Mouse (Mus musculus) bone marrow macrophage, adult 2 months (primary cell): Measurements from ENCODE around the gene Ube2d1. TPM values are rescaled to one million over a fixed set of nuclear protein-coding genes. Genes with fewer than 3 reads are reported as not detected.

Experiments
- H3K27ac ChIP-seq: 2 replicates; pipeline ENCODE4 v1.5.1; 2012; ENCODE audit warnings: low read depth, low read length; ENCODE audit not compliant: insufficient read depth
- H3K4me1 ChIP-seq: 2 replicates; pipeline ENCODE4 v1.6.1; 2012; ENCODE audit warnings: low read length; ENCODE audit not compliant: control insufficient read depth, insufficient read depth
- H3K4me3 ChIP-seq: 2 replicates; pipeline ENCODE4 v1.5.1; 2012; ENCODE audit warnings: mild to moderate bottlenecking, low read length, moderate library complexity; ENCODE audit not compliant: insufficient read depth
- CTCF ChIP-seq: IDR thresholded peaks from 2 replicates; pipeline ENCODE4 v1.5.1; 2012; ENCODE audit warnings: low read depth, mild to moderate bottlenecking, low read length, moderate library complexity
- POLR2A ChIP-seq: IDR thresholded peaks from 2 replicates; pipeline ENCODE4 v1.6.1; 2012; ENCODE audit warnings: mild to moderate bottlenecking, low read depth, low read length, borderline replicate concordance
- polyA plus RNA-seq: library from polyadenylated mRNA; stranded (reverse); fragments of >200 nt; gene quantifications from 2 replicates; pipeline ENCODE4 v1.2.4, GENCODE M21; 2012; ENCODE audit not compliant: missing spikeins, insufficient read depth, insufficient read length

Gene Ube2d1
- polyA plus RNA-seq, 1 experiment = 54.5 TPM

DNA sequence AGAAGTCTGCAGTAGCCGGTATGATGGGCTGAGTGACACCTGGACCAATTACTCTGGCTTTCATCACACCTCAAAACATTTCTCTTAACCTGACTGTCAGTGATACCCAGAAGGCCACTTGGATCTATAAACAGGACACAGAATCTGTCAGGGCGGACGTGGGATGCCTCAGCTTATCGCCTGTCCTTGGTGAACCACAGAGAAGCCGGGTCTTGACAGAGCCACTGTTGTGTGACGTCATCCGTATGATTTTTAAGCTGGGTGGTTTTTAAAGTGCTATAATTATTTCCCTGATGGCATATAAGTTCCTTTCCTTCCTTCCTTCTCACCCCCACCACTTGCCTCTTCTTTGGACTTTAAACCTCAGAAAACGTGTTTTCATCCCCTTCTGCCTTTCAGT, 26.5 kb downstream of the Ube2d1 start:
- TF ChIP-seq CTCF (no peak), POLR2A (no peak)
- H3K4me1 ChIP-seq = peaks cover 5% of the 10 kb centered on the region; the same call in 1 of the 2 replicates
- no peak overlapping the region for H3K27ac ChIP-seq
- no peak overlapping the region for H3K4me3 ChIP-seq

DNA sequence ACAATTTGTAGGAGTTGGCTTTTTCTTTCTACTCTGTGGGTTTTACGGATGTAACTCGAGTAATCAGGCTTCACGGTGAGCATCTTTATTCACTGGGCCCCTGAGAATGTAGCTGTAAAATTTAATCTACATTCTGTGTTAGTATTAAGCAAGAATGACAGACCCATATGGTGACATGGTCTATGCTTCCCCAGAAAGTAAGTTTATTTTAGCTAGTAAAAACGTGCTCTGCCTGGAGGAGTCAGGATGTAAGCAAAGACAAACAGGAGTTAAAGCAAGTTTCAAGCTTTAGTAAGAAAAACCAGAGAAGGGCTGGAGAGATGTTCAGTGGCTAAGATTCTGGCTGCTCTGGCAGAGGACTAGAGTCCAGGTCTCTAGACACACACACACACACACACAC, 31.9 kb downstream of the Ube2d1 start:
- Histone ChIP-seq H3K4me1 (no peaks in the 10 kb centered on the region), H3K27ac (no peak overlapping the region), H3K4me3 (no peak overlapping the region)
- no peak for TF ChIP-seq CTCF
- no peak for TF ChIP-seq POLR2A

DNA sequence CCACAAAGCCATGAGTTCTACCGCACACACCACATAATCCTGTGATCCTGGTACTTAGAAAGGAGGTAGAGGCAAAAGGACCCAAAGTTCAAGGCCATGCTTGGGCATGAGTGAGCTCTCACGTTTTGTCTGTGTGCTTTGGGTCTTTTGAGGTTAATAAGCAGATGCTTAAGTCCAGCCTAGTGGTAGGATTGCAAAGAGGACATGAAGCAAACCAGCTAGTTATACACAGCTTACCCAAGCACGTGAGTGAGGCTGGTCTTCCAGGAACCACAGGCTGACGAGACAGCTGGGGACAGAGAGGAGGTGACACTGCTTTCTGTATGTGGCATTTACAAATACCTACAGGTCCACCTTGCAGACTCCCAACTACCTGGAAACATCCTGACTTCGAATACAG, 32.6 kb downstream of the Ube2d1 start:
- H3K4me3 ChIP-seq = no peak overlapping the region
- TF ChIP-seq POLR2A (no peak), CTCF (no peak)

DNA sequence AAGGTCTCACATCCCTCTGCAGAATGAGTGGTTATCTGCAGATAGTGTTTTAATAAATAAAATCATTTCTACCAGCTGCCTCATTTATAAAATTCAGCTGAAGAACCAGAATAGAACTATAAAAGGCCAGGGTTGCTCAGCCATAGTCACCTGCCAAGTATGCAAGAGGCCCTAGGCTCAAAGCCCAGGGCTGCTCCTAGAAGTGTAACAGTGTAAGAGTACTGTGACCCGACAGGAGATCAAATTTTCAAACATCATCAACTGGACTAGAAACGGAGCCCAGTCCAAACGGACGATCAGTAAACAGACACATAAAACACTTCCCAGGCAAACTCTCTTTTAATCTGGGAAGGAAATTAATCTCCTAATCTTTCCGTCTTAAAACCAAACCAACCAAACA, 33.2 kb downstream of the Ube2d1 start:
- H3K4me3 ChIP-seq = no peak overlapping the region
- H3K27ac ChIP-seq = no peak overlapping the region
- TF ChIP-seq CTCF = no peak
- no peak for TF ChIP-seq POLR2A
- H3K4me1 ChIP-seq = 0 out of 2 replicates have a peak, but pooled peaks cover 2% of the 10 kb centered on the region

More for the DNA sequence above, 32.6 kb downstream of the Ube2d1 start:
- Histone ChIP-seq H3K4me1 (no peaks in the 10 kb centered on the region), H3K27ac (no peak overlapping the region)

DNA sequence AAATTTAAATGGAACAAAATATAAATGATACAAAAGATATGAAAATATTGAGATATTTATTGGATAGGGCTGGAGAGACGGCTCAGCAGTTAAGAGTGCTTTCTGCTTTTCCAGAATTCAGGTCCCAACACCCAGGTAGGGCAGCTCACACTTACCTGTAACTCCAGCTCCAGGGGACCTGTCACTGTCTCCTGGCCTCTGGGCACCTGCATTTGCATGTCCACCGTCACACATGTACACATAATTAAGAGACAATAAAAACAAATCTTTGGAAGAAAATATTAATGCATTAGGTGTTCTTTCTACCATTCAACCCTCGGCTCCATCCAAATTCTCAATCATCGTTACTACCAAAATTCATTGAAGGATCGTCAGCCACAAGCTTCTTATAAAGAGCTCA, 33.8 kb downstream of the Ube2d1 start:
- no peak for TF ChIP-seq CTCF
- no peak for TF ChIP-seq POLR2A
- Histone ChIP-seq H3K4me1 (0 out of 2 replicates have a peak, but pooled peaks cover 2% of the 10 kb centered on the region), H3K27ac (no peak overlapping the region), H3K4me3 (no peak overlapping the region)

DNA sequence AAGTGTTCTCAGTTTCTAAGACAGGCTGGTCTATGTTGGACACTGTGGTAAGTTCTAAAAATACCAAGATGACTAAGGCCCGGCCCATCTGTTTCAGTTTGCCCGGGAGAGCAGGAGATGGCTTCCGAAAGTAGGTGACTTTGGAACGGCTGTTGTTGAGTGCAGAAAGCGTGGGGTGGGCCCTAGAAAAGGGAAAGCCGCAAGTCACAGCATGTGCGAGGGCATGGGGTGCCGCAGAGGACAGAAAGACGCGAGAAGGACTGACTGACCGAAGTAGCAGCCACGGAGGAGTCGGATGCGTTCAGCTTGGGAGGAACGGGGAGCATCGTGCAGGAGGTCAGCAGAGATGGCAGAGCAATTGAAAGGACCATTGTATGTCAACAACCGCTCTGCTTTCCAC, 34.6 kb downstream of the Ube2d1 start:
- Histone ChIP-seq H3K4me1 (0 out of 2 replicates have a peak, but pooled peaks cover 2% of the 10 kb centered on the region), H3K4me3 (no peak overlapping the region), H3K27ac (no peak overlapping the region)
- no peak for TF ChIP-seq CTCF
- TF ChIP-seq POLR2A = no peak

DNA sequence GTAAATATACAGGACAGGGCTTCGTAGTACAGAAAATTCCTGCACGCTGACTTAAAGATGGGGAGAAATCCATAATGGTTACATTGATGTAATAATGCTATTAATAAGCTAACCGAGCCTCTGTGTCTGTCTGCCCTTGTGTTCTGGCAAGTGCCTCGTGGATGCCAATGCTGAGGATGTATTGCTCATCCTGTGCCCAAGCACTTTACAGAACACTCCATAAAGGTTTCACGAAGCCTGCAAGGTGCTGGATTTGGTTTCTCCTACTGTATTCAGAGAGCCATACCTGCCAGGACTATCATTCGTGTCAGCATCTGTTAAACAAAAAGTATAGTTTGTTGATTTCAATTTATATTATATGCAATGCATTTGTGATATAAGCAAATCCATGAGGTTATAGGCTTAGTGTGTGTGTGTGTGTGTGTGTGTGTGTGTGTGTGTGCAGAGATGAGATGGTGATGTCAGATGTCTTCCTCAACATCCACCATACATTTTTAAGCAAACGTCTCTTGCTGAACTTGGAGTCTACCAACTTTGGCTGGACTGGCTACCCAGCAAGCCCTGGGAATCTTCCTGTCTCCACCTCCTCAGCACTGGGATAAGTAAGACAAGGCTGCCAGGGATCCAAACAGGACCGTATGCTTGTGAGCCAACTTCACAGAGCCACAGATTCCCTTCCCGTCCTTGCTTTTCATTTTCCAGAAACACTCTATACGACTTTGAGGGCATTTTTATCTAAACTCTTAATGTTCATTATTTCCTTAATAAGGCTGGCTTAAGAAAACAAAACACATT, 35.8 kb downstream of the Ube2d1 start:
- TF ChIP-seq CTCF (no peak), POLR2A (no peak)
- Histone ChIP-seq H3K27ac (no peak overlapping the region), H3K4me1 (0 out of 2 replicates have a peak, but pooled peaks cover 2% of the 10 kb centered on the region), H3K4me3 (no peak overlapping the region)

DNA sequence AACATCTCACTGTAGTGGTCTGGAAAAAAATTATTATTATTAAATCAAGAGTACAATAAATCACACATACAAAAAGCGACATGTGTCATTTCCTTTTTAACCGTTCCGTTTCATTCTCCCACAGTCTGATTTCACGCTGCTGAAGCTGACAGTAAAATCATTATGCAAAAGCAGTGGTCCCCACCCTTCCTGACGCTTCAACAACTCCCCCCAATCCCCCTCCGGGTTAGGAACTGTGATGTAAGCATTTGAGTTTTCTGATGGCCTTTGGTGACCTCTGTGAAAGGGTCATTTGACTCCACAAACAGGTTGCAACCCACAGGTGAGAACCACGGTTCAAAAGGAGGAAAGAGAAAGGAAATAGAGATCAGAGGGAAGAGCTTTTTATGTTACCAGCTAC, 38.1 kb downstream of the Ube2d1 start:
- H3K4me3 ChIP-seq = no peak overlapping the region
- TF ChIP-seq CTCF (no peak), POLR2A (no peak)
- H3K4me1 ChIP-seq = 0 out of 2 replicates have a peak, but pooled peaks cover 2% of the 10 kb centered on the region
- H3K27ac ChIP-seq = no peak overlapping the region

DNA sequence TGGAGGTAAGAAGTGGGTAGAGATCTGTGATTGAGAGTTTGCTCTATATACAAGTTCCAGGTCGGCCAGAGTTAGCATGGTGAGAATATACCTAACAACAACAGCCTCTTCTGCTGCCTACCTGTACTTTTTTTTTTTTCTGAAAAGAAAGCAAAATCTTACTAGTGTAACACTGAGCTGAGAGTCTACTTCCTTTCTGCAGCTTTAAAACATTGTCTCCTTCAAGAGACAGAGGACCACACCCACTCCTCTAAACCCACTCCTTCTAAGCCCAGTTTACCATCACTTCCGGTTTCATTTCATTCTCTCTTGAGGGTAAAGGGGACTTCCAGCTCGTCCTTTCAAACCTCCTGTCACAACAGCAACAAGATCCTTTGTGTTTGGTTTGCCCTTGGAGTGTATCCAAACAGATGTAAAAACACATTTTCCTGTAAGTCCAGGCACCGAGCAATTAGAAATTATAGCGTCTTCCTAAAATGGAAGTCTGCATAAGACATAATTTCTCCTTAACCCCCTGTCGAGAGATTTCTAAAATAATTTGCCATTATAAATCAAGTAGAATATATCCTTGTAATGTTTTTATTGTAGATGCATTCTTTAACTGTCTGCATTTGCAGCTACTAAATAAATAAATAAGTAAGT, 45.5 kb downstream of the Ube2d1 start:
- peak overlapping the region; percentile 56 for H3K4me3 ChIP-seq
- peak overlapping the region; percentile 11; the same call in 1 of the 2 replicates for H3K27ac ChIP-seq
- peaks cover 2% of the 10 kb centered on the region for H3K4me1 ChIP-seq
- no peak for TF ChIP-seq POLR2A
- TF ChIP-seq CTCF = no peak

DNA sequence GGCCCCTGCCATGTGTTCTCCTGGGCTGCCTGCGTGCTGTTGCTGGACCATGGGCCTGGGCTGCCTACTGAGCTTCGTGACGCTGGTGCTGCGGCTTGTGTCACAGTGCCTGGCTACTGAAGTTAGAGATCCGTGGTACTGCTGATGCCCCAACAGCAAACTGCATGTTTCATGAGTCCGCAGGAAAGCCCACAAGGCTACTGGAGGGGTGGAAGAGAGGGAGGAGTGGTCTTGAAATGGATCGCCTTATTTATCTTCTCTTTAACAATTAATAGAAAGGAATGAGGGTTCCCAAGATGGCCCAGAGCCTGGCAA, 46.9 kb downstream of the Ube2d1 start, which contains the start of gene Tfam:
Gene Tfam, minus strand, starts transcription at position 41 of the 315 bp plus-strand sequence.
- Histone ChIP-seq H3K4me1 (peaks cover 2% of the 10 kb centered on the region), H3K4me3 (peak within 1 kb of the TSS; percentile 93), H3K27ac (peak within 1 kb of the TSS; percentile 27)
- TF ChIP-seq POLR2A (no peak), CTCF (no peak)
